In genomic region chr8:49186853-49187252, GRCm38 (mm10) we compare ENCODE assay signal across 19 mouse cellular contexts.
DNase-seq lines count a peak whose midpoint lies in the region; ATAC-seq lines count a peak whose summit lies in the region.
"Had no signal": no experiment of that assay in that cellular context is flagged by ENCODE, and none has a peak within 500 bp of the region (broad histone marks: within the 10 kb centered on the region; RNA-seq: fewer than 3 reads in every experiment).

No protein-coding gene starts in this region.

- H3K27me3 ChIP-seq in hindbrain, embryonic 12.5 days, result no peaks in the 10 kb centered on the region
- H3K27me3 ChIP-seq in hindbrain, embryonic 10.5 days (ENCODE audit: insufficient read depth, poor library complexity, severe bottlenecking), result no peaks in the 10 kb centered on the region
- H3K27me3 ChIP-seq in neural tube, embryonic 13.5 days, result no peaks in the 10 kb centered on the region
- no peaks in the 10 kb centered on the region for H3K27me3 ChIP-seq in hindbrain, embryonic 14.5 days (ENCODE audit: control insufficient read depth, insufficient read depth, low read length)
- H3K27me3 ChIP-seq: embryonic facial prominence, embryonic 15.5 days; heart, embryonic 12.5 days; lung, embryonic 15.5 days had no signal

- no peak overlapping the region for H3K4me3 ChIP-seq in hindbrain, embryonic 12.5 days
- no peak overlapping the region for H3K4me3 ChIP-seq in hindbrain, embryonic 10.5 days
- H3K4me3 ChIP-seq in neural tube, embryonic 13.5 days, result no peak overlapping the region
- no peak overlapping the region for H3K4me3 ChIP-seq in hindbrain, embryonic 14.5 days (replicated peaks; ENCODE audit: low read length)
- H3K4me3 ChIP-seq: embryonic facial prominence, embryonic 15.5 days; heart, embryonic 12.5 days; lung, embryonic 15.5 days had no signal

- H3K4me2 ChIP-seq in hindbrain, embryonic 12.5 days (replicated peaks), result no peak overlapping the region
- no peak overlapping the region for H3K4me2 ChIP-seq in neural tube, embryonic 13.5 days
- no peak overlapping the region for H3K4me2 ChIP-seq in hindbrain, embryonic 14.5 days (replicated peaks)
- H3K4me2 ChIP-seq: embryonic facial prominence, embryonic 15.5 days; heart, embryonic 12.5 days; lung, embryonic 15.5 days had no signal

- no peak overlapping the region for H3K9ac ChIP-seq in hindbrain, embryonic 12.5 days
- H3K9ac ChIP-seq in neural tube, embryonic 13.5 days, result no peak overlapping the region
- H3K9ac ChIP-seq in hindbrain, embryonic 14.5 days, result no peak overlapping the region
- H3K9ac ChIP-seq: embryonic facial prominence, embryonic 15.5 days; heart, embryonic 12.5 days; liver, embryonic 14.5 days; lung, embryonic 15.5 days had no signal

- H3K4me1 ChIP-seq in hindbrain, embryonic 12.5 days, result no peaks in the 10 kb centered on the region
- H3K4me1 ChIP-seq in hindbrain, embryonic 10.5 days (replicated peaks), result no peaks in the 10 kb centered on the region
- peaks cover 19% of the 10 kb centered on the region for H3K4me1 ChIP-seq in neural tube, embryonic 13.5 days (replicated peaks)
- H3K4me1 ChIP-seq in hindbrain, embryonic 14.5 days (replicated peaks; ENCODE audit: control insufficient read depth, insufficient read depth, low read length), result 0 out of 2 replicates have a peak, but pooled peaks cover 6% of the 10 kb centered on the region
- H3K4me1 ChIP-seq: embryonic facial prominence, embryonic 15.5 days; heart, embryonic 12.5 days; lung, embryonic 15.5 days had no signal

- 72% methylated on average over 3 of the region's 3 CpGs for WGBS in hindbrain, embryonic 12.5 days
- WGBS in hindbrain, embryonic 10.5 days, result 89% methylated on average over 3 of the region's 3 CpGs
- 42% methylated on average over 3 of the region's 3 CpGs for WGBS in neural tube, embryonic 13.5 days
- 53% methylated on average over 3 of the region's 3 CpGs for WGBS in hindbrain, embryonic 14.5 days

- peak; percentile 61 for ATAC-seq in hindbrain, embryonic 12.5 days (ENCODE audit: low FRiP score)
- peak; percentile 53 for ATAC-seq in neural tube, embryonic 13.5 days (ENCODE audit: low read depth)
- ATAC-seq in hindbrain, embryonic 14.5 days (ENCODE audit: low FRiP score), result peak; percentile 40; the same call in 1 of the 2 replicates

- no peaks in the 10 kb centered on the region for H3K36me3 ChIP-seq in hindbrain, embryonic 12.5 days
- no peaks in the 10 kb centered on the region for H3K36me3 ChIP-seq in hindbrain, embryonic 10.5 days
- H3K36me3 ChIP-seq in neural tube, embryonic 13.5 days, result no peaks in the 10 kb centered on the region
- no peaks in the 10 kb centered on the region for H3K36me3 ChIP-seq in hindbrain, embryonic 14.5 days (replicated peaks; ENCODE audit: control insufficient read depth, insufficient read depth)
- H3K36me3 ChIP-seq: embryonic facial prominence, embryonic 15.5 days; heart, embryonic 12.5 days; lung, embryonic 15.5 days had no signal

- DNase-seq in hindbrain, embryonic 10.5 days (ENCODE audit: low spot score), result no peak
- DNase-seq in neural tube, embryonic 10.5 days (ENCODE audit: extremely low spot score, low spot score), result no peak
- DNase-seq in hindbrain, embryonic 14.5 days (ENCODE audit: low spot score), result no peak
- DNase-seq in urinary bladder, postnatal 14 days (ENCODE audit: low spot score), result no peak
- no peak for DNase-seq in cerebellum, postnatal 14 days
- DNase-seq: adrenal gland, adult 2 months; cerebellum, adult 9-11 months; heart, postnatal 14 days; kidney, adult 8-10 months; kidney, postnatal 14 days; lung, postnatal 4 days; right cerebral cortex, postnatal 4 days had no signal

- H3K27ac ChIP-seq in hindbrain, embryonic 12.5 days, result peak overlapping the region; percentile 30; the same call in 1 of the 2 replicates
- no peak overlapping the region for H3K27ac ChIP-seq in hindbrain, embryonic 10.5 days
- H3K27ac ChIP-seq in neural tube, embryonic 13.5 days (replicated peaks), result peak overlapping the region; percentile 68
- no peak overlapping the region for H3K27ac ChIP-seq in hindbrain, embryonic 14.5 days
- H3K27ac ChIP-seq: embryonic facial prominence, embryonic 15.5 days; liver, embryonic 14.5 days; lung, embryonic 15.5 days; stomach, postnatal 0 days had no signal

- H3K9me3 ChIP-seq in hindbrain, embryonic 12.5 days (replicated peaks), result no peaks in the 10 kb centered on the region
- no peaks in the 10 kb centered on the region for H3K9me3 ChIP-seq in hindbrain, embryonic 10.5 days
- no peaks in the 10 kb centered on the region for H3K9me3 ChIP-seq in neural tube, embryonic 13.5 days
- no peaks in the 10 kb centered on the region for H3K9me3 ChIP-seq in hindbrain, embryonic 14.5 days (ENCODE audit: control insufficient read depth, low read length)
- H3K9me3 ChIP-seq: embryonic facial prominence, embryonic 15.5 days; lung, embryonic 15.5 days had no signal

Comparison
In these comparisons a context has a peak if more than half of its experiments do, and no peak if none do; other contexts are left out.
1. H3K27ac ChIP-seq: peak in hindbrain, embryonic 12.5 days (single experiment) and neural tube, embryonic 13.5 days (single experiment); none in hindbrain, embryonic 10.5 days (single experiment) and hindbrain, embryonic 14.5 days (single experiment).
2. Peak in every context shown above with its lines, with median percentiles within 50 percentile points of each other: ATAC-seq.